Mouse (Mus musculus): Measurements from ENCODE around the gene Ube2m.

- TF ChIP-seq CTCF (IDR thresholded peaks at IDR 0.05; ENCODE audit: low read depth, low read length) (no peak), POLR2A (IDR thresholded peaks at IDR 0.05; ENCODE audit: insufficient read depth, low read length) (no peak), EP300 (IDR thresholded peaks at IDR 0.05; ENCODE audit: insufficient read depth, low read depth, low read length) (no peak)
Observed at GRCm38 (mm10) chr7:13003380-13003779, 34.7 kb downstream of the Ube2m start.

Measured in ES-Bruce4 (cell line).